Mouse (Mus musculus): ENCODE data around the gene Kif5c. TPM values are rescaled to one million over a fixed set of nuclear protein-coding genes. Genes with fewer than 3 reads are reported as not detected.

The Kif5c gene
- polyA plus RNA-seq, 1 experiment from 2014 or later, result 0.77 TPM

DNA sequence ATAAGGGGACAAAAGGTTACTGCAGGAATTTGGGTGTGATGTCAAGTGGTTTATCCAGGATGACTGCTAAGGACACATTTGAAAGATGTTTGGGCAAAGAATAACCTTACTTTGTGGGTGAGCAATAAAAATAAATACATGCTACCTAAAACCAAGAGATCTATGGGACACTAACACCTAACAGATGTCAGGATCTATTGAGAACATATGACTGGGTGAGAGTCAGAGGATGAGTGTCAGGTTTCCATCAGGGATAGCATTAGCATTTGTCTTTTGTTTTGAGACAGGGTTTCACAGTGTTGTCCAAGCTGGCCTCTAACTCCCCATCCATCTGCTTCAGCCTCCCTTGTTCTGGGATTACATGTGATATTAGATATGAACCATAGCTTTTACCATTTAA lies 26.2 kb upstream of the Kif5c start:
- no peaks in the 10 kb centered on the region for H3K4me1 ChIP-seq (replicated peaks)
- no peaks in the 10 kb centered on the region for H3K27me3 ChIP-seq
- ATAC-seq (replicated peaks; ENCODE audit: insufficient number of reproducible peaks, insufficient read depth, low FRiP score, low read depth), result no peak
- H3K27ac ChIP-seq, result no peak overlapping the region
- no peaks in the 10 kb centered on the region for H3K9me3 ChIP-seq (replicated peaks)
- no peak overlapping the region for H3K4me2 ChIP-seq
- no peak overlapping the region for H3K9ac ChIP-seq
- no peak overlapping the region for H3K4me3 ChIP-seq
- H3K36me3 ChIP-seq, result no peaks in the 10 kb centered on the region

DNA sequence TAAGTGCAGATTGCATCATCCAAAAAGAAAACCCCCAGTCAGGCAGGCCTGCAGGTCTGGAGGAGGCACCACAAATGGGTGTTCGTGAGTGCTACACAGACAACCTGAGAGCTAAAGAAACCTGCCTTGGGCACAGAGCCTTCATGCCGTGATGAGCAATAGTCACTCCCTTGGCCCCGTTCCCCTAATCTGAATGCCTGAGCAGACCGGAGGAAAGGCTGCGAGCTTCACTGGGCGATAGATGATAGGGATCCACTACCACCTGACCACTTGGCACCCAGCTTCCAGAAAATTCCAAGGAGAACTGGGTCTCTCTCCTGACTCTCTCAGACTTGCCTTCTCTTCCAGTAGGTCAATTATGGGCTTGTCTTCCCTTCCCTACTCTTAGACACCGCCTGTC lies 24.2 kb upstream of the Kif5c start:
- no peak overlapping the region for H3K9ac ChIP-seq
- no peak overlapping the region for H3K4me2 ChIP-seq
- no peaks in the 10 kb centered on the region for H3K36me3 ChIP-seq
- H3K9me3 ChIP-seq (replicated peaks), result no peaks in the 10 kb centered on the region
- no peak for ATAC-seq (replicated peaks; ENCODE audit: insufficient number of reproducible peaks, insufficient read depth, low FRiP score, low read depth)
- no peaks in the 10 kb centered on the region for H3K4me1 ChIP-seq (replicated peaks)
- no peaks in the 10 kb centered on the region for H3K27me3 ChIP-seq
- H3K27ac ChIP-seq, result no peak overlapping the region
- 71% methylated on average over 7 of the region's 7 CpGs for whole genome bisulfite sequencing
- no peak overlapping the region for H3K4me3 ChIP-seq

DNA sequence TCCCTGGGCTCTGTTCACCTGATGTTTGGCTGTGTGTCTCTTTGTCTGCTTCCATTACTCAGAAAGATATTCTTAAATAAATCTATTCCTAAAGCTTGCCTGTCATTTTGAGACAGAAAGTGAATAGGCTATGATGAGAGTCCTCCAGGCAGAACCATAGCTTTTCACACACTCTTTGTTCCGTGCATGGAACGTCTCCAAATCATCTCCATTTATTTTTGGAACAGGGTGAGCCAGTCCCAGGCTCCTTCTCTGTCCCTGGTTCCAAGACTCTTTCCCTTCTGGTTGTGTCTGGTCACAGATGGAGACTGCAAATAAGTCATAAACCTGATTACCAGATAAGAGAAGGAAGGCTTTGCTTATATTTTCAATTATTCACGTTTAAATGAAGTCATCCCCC lies 22.8 kb upstream of the Kif5c start:
- no peak for ATAC-seq (replicated peaks; ENCODE audit: insufficient number of reproducible peaks, insufficient read depth, low FRiP score, low read depth)
- 52% methylated on average over 3 of the region's 3 CpGs for WGBS
- no peak overlapping the region for H3K4me2 ChIP-seq
- H3K27ac ChIP-seq, result no peak overlapping the region
- no peak overlapping the region for H3K4me3 ChIP-seq
- H3K4me1 ChIP-seq (replicated peaks), result no peaks in the 10 kb centered on the region
- no peak overlapping the region for H3K9ac ChIP-seq
- H3K9me3 ChIP-seq (replicated peaks), result no peaks in the 10 kb centered on the region
- no peaks in the 10 kb centered on the region for H3K36me3 ChIP-seq
- H3K27me3 ChIP-seq, result no peaks in the 10 kb centered on the region

DNA sequence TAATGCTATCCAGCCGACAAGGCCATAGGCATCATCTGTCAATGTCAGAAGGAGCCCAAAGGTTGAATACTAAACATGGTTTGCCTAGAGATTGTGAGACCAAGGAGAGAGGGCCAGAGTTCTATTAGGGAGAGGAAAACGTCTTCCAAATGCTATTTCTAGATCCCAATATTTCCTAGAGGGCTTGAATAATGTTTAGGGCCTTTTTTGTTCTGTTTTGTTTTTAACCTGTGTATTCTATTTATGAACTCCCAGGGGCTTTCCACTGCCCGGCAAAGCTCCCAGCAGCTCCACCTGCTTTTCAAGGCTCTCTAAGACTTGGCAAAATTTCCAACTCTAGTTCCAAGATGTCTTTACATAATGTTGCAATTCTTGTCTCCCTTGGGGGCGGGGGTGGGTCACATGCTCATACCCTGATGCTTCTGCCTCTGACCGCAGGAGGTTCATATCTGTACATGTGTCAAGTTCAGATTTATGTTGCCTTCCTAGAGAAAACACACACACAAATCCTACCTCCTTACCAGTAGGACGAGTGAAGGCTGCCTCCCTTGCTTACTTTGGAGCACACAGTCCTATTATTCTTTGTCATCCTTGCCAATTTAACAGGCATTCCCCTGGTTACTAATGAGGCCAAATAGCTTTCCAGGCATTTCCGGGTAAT lies 18.9 kb upstream of the Kif5c start:
- no peak for ATAC-seq (replicated peaks; ENCODE audit: insufficient number of reproducible peaks, insufficient read depth, low FRiP score, low read depth)
- Histone ChIP-seq H3K9ac (no peak overlapping the region), H3K36me3 (no peaks in the 10 kb centered on the region), H3K4me2 (no peak overlapping the region), H3K4me1 (replicated peaks) (no peaks in the 10 kb centered on the region), H3K27ac (no peak overlapping the region), H3K9me3 (replicated peaks) (no peaks in the 10 kb centered on the region), H3K4me3 (no peak overlapping the region), H3K27me3 (no peaks in the 10 kb centered on the region)
- WGBS, result 57% methylated on average over 7 of the region's 7 CpGs

DNA sequence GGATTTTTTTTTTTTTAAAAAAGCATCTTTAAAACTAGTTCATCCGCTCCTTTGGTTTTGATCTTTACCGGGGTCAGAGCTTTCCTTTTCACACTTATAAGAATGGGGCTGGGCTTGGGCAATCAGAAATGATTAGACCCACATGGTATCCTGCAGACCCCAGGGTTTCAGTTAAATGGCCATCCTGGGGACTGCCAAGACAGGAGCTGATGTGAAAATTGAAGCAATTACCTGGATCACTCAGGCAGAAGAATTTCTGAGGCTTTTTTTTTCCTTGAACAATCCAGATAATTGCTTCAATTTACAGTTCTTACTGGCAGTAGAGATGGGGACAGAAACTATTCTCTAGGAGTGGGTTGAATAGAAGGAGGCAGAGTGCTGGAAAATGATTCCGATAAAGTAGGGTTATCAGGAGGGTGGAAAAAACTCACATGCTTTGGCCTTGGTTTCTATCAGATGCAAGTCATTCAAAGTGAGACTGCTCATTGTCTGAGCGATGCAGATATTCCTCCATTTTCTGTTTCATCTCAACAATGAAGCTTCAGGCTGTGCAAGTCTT lies 16.2 kb upstream of the Kif5c start:
- Histone ChIP-seq H3K27ac (no peak overlapping the region), H3K9me3 (replicated peaks) (no peaks in the 10 kb centered on the region), H3K4me2 (no peak overlapping the region), H3K4me3 (no peak overlapping the region), H3K36me3 (no peaks in the 10 kb centered on the region), H3K27me3 (no peaks in the 10 kb centered on the region), H3K4me1 (replicated peaks) (no peaks in the 10 kb centered on the region), H3K9ac (no peak overlapping the region)
- no peak for ATAC-seq (replicated peaks; ENCODE audit: insufficient number of reproducible peaks, insufficient read depth, low FRiP score, low read depth)
- 86% methylated on average over 4 of the region's 4 CpGs for WGBS

DNA sequence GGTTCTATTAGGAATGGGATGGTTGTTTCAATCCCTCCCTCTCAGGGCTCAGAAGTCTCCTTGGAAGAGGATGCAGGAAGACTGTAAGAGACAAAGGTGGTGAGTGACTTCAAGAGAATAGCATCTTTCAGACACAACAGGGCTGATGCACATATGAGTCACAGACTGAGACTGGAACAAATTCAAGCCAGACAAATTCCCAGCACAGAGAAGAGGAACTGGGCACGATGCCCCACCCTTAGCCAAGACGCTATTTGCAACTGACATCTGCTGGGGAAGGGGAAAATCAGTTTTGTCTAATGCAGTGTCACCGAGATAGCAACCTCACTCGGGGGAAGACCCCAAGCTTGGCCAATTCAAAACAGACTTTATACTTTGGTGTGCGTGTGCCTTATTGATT lies 9.5 kb upstream of the Kif5c start:
- H3K4me1 ChIP-seq (replicated peaks), result no peaks in the 10 kb centered on the region
- no peaks in the 10 kb centered on the region for H3K36me3 ChIP-seq
- no peak overlapping the region for H3K27ac ChIP-seq
- H3K4me2 ChIP-seq, result no peak overlapping the region
- no peak overlapping the region for H3K9ac ChIP-seq
- 74% methylated on average over 5 of the region's 5 CpGs for whole genome bisulfite sequencing
- H3K9me3 ChIP-seq (replicated peaks), result no peaks in the 10 kb centered on the region
- no peaks in the 10 kb centered on the region for H3K27me3 ChIP-seq
- H3K4me3 ChIP-seq, result no peak overlapping the region
- ATAC-seq (replicated peaks; ENCODE audit: insufficient number of reproducible peaks, insufficient read depth, low FRiP score, low read depth), result no peak

DNA sequence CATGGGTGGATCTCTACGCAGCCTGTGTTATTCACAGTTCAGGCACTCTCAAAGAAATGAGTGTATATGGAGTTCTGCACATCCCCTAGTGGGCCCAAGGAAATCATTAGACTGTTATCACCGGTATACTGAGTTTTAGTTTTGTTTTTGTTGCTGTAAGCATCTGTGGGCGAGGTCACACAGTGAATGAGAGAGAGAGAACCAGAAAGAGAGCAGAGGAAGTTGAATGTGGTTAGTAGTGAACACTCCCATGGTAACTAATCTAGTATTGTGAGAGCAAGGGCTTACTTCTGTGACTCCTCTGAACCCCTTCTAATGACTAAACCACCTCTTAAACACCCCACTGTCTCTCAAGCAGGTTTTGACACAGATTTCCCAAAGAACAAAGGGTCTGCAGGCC lies 2.3 kb upstream of the Kif5c start:
- Histone ChIP-seq H3K9ac (no peak overlapping the region), H3K4me1 (replicated peaks) (peaks cover 12% of the 10 kb centered on the region), H3K4me2 (no peak overlapping the region), H3K27me3 (peaks cover 24% of the 10 kb centered on the region), H3K27ac (no peak overlapping the region), H3K9me3 (replicated peaks) (no peaks in the 10 kb centered on the region), H3K36me3 (no peaks in the 10 kb centered on the region), H3K4me3 (no peak overlapping the region)
- WGBS, result 72% methylated on average over 3 of the region's 3 CpGs
- no peak for ATAC-seq (replicated peaks; ENCODE audit: insufficient number of reproducible peaks, insufficient read depth, low FRiP score, low read depth)

DNA sequence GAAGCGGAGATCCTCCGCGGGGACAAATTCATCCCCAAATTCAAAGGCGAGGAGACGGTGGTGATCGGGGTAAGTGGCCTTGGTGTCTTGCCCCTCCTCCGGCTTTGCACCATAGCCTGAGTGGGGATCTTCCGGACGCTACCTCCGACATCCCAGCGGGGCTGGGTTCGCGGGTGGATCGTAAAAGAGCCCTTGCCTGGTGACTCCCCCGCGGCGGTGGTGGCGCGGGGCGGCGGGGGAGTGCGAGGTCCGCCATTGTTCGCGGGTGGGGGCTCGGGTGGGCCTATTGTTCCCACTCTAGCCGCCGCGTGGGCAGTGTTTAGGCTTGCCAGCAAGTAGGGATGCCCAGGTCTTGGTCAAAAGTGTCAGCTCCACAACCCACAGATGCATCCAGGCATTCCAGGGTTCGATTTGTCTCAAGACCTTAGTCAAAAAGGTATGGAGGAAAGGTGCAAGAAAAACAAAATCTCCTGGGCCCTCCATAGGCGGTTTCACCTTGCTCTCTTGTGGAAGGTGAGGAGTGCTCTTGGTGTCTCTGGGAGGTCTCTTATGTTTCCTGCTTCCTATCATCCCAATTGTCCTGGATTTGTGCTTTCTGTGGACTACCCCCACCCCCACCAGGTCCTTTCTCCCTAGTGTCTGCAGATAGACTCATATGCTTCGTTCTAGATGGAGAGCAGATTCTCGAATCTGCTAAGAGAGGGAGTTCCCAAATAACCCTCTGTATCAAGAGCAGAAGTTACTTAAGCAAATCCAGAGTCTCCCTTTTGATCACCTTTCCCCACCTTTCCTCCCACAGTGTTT lies 823 bp downstream of the Kif5c start:
- no peaks in the 10 kb centered on the region for H3K9me3 ChIP-seq (replicated peaks)
- no peak overlapping the region for H3K27ac ChIP-seq
- peak overlapping the region; percentile 97 for H3K4me2 ChIP-seq
- peak overlapping the region; percentile 62 for H3K4me3 ChIP-seq
- H3K9ac ChIP-seq, result peak overlapping the region; percentile 44; the same call in 1 of the 2 replicates
- no peak for ATAC-seq (replicated peaks; ENCODE audit: insufficient number of reproducible peaks, insufficient read depth, low FRiP score, low read depth)
- 2% methylated on average over 33 of the region's 33 CpGs for WGBS
- peaks cover 24% of the 10 kb centered on the region for H3K27me3 ChIP-seq
- peaks cover 12% of the 10 kb centered on the region for H3K4me1 ChIP-seq (replicated peaks)
- no peaks in the 10 kb centered on the region for H3K36me3 ChIP-seq

DNA sequence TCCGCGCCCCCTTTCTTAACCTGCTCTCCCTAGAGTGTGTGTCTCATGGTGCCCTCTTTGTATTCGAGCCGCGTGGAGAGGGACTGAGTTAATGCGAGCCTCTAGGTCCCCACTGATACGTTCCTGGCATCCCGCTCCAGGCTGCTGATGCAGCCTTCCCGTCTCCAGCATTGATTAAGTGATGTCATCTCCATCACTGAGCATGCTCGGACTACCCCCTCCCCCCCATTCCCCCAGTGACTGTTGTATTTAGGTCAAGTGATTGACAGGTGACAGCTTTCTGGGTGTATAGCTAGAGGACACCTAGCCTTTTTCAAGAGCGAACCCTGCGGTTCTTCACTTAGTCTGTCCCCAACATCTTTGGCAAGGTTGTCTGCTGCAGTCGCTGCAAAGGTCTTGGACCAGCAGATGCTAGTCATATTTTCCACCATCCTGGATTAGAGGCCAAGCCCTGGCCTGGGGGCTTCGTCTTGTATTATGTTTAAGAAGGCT lies 1.6 kb downstream of the Kif5c start:
- ATAC-seq (replicated peaks; ENCODE audit: insufficient number of reproducible peaks, insufficient read depth, low FRiP score, low read depth), result no peak; the same call in 1 of the 2 replicates
- Histone ChIP-seq H3K36me3 (no peaks in the 10 kb centered on the region), H3K4me2 (peak overlapping the region; percentile 97; the same call in 1 of the 2 replicates), H3K27ac (no peak overlapping the region), H3K27me3 (peaks cover 24% of the 10 kb centered on the region), H3K9me3 (replicated peaks) (no peaks in the 10 kb centered on the region), H3K4me1 (replicated peaks) (peaks cover 12% of the 10 kb centered on the region), H3K9ac (no peak overlapping the region), H3K4me3 (0 out of 2 replicates have a peak overlapping the region, but pooled peaks have one; percentile 62)
- 20% methylated on average over 14 of the region's 14 CpGs for WGBS

DNA sequence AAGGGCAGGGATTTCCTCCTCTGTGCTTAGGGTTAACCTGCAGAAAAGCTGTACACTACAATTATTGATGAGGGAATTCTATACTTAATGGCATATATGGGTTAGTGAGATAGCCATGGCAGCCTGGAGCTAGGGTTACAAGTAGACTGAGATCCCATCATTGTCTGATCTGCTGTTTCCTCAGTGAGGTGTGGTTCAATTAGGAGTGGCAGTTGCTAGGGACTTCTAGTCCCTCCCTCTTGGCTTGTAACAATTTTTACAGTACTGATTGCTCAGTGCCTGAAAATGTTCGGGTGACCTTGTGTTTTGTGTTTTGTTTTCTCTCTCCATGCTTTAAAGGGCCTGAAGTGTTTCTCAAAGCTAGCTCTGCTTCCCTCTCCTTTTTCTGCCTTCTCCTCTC lies 2.1 kb downstream of the Kif5c start:
- H3K27me3 ChIP-seq, result peaks cover 24% of the 10 kb centered on the region
- 40% methylated on average over 1 of the region's 1 CpGs for WGBS
- no peaks in the 10 kb centered on the region for H3K9me3 ChIP-seq (replicated peaks)
- H3K9ac ChIP-seq, result no peak overlapping the region
- H3K4me2 ChIP-seq, result no peak overlapping the region
- H3K27ac ChIP-seq, result no peak overlapping the region
- H3K4me1 ChIP-seq (replicated peaks), result peaks cover 12% of the 10 kb centered on the region
- ATAC-seq (replicated peaks; ENCODE audit: insufficient number of reproducible peaks, insufficient read depth, low FRiP score, low read depth), result no peak
- H3K4me3 ChIP-seq, result no peak overlapping the region
- no peaks in the 10 kb centered on the region for H3K36me3 ChIP-seq

DNA sequence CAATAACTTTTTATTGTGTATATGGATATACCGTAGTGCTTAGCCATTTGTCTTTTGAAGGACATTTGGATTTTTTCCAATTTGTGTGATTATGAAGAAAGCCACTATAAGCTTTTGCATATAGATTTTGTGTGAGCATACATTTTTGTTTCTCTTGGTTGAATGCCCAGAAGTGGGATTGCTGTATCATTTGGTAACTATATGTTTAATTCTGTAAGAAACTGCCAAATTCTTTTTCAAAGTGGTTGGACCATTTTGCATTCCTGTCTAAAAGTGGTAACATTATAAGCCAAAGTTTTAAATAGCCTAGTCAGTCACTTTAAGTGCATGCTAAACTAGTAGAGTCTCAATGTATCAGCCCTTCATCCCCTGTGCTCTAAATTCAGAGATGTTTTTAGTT lies 6.5 kb downstream of the Kif5c start:
- no peak for ATAC-seq (replicated peaks; ENCODE audit: insufficient number of reproducible peaks, insufficient read depth, low FRiP score, low read depth)
- WGBS, result 53% methylated on average over 1 of the region's 1 CpGs
- H3K4me2 ChIP-seq, result no peak overlapping the region
- no peak overlapping the region for H3K9ac ChIP-seq
- H3K4me1 ChIP-seq (replicated peaks), result no peaks in the 10 kb centered on the region
- no peaks in the 10 kb centered on the region for H3K36me3 ChIP-seq
- no peak overlapping the region for H3K4me3 ChIP-seq
- H3K27me3 ChIP-seq, result peaks cover 7% of the 10 kb centered on the region
- no peak overlapping the region for H3K27ac ChIP-seq
- H3K9me3 ChIP-seq (replicated peaks), result no peaks in the 10 kb centered on the region

Measured in heart, embryonic 15.5 days (tissue).